Mouse (Mus musculus): ENCODE measurements around the gene Kremen2. TPM values are rescaled to one million over a fixed set of nuclear protein-coding genes. Genes with fewer than 3 reads are reported as not detected.
"Not testable (repeated sequence)": the region's sequence is repeated elsewhere in the genome, so short reads cannot be mapped to it uniquely, and the experiment has no call there.

The Kremen2 gene
- total RNA-seq (2021) = under 1 TPM in 1 of 2 experiments, not detected in 1; 0.36 TPM

DNA sequence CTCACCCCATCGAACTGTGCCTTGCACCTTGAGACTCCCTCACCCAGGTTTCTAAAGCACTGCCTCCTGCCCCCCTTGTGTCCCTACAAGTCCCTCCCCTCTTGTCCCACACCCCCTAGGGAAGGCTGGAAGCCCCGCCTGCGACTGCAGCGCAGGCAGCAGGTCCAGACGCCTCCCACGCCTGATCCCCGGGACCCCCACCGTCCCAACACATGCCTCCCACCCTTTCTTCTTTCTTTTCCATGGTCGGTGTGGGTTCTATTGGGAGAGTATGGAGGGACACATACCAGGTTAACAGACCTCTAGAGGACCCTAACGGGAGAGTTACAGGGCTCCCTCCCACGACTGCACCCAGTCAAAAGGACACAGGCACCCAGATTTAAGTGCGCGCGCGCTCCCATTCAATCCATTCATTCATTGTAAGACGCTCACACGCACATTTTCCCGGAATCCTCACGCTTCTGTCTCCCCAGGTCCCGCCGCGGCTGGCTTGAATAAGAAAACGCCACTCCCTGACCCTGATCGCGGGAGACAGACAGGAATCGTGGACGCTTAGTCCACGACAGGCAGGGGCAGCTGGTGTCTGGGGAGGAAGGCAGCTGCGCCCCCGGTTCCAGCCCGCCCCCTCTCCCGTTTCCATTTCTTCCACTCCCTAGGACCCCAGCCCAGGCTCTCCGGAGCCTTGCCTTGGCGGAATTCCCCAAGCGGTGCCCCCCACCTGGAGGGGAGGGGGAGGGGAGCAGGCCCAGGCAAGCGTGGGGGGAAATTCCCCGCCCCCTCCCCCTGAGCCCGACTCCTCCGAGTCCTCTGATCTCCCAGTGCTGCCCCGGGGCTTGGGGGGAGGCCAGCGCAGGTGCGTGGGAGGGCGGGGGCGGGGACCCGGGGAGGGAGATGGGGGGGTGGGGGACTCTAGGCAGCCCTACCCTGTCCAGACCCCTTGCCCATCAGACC, at the start of gene Kremen2:
Gene Kremen2 (minus strand): TSS at position 533 of the 951 bp plus-strand sequence.
- intact Hi-C loops (cut with DNase I) = no loop called here
- DNase-seq (ENCODE audit: extremely low spot score in 1 of 2, low spot score in 2 of 2) = peak in 1 of 2 experiments; percentile 58

DNA sequence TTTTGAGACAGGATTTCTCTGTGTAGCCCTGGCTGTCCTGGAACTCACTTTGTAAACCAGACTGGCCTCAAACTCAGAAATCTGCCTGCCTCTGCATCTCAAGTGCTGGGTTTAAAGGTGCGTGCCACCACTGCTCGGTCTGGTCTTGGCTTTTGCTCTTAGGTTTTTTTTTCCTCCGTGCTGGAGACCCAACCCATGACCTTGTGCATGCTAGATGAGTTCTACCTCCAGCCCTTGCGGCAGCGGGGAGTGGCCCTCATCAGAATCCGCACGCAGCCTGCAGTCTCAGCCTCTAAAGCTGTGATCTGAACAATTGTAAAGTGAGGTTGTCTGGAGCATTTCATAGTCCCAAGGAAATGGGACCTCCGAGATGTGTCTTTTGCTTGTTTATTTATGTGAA, 49.7 kb upstream of the Kremen2 start:
- intact Hi-C loops (cut with DNase I) = no loop called here
- peak in 1 of 2 experiments; percentile 10 for DNase-seq (ENCODE audit: extremely low spot score in 1 of 2, low spot score in 2 of 2)

DNA sequence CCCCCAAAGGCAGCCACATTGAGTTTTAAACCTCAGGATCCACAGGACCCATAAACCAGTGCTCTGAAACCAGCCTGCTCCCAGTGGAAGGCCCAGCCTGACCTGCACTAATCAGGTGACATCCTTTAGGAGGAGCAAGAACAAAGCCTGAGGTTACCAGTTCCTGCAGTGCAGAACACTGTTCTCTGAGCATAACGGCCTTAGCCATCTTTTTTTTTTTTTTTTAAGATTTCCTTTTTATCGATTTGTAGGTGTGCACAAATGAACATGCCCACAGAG, 45.4 kb upstream of the Kremen2 start:
- no peak for DNase-seq (ENCODE audit: extremely low spot score in 1 of 2, low spot score in 2 of 2)
- intact Hi-C loops (cut with DNase I) = no loop called here

DNA sequence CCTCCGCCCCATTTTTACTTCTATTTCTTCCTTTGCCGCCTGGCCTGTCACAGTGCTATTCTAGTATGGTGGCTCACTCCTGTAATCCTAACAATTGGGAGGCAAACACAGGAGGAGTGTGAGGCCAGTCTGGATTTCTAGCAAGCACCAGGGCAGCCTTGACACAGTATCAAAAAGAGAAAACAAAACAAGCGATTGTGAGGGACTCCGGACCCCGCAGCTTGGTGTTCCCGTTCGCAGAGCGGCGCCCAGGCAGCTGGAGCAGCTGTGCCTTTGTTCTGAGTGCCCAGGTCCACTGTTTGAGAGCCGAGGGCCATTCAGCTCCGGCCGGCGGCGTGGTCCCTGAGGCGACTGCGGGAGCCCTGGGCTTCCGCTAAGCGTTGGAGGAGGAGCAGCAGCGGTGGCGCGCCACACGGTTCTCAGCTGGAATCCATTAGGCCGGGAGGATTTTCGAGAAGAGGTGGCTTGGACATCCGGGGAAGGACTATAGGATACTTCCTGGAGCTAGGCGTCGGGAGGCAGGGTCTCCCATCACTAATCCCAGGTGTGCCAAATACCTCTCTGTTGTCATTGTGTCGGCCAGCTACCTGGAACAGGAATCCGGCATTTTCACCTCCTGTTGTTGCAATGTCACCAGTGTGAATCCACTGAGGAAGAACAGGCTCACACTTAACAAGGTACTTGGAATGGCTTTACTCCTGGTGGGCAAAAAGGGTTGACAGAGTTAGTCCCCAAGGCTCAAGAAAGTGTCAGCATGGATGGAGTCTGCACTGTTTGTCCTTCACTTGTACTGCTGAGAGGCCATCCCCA, 44.8 kb upstream of the Kremen2 start, which contains the start of gene Srrm2:
Gene Srrm2 (plus strand): TSS at position 264 of the 810 bp plus-strand sequence.
- intact Hi-C loops (cut with DNase I) = no loop called here
- peak; percentile 40 to 74 for DNase-seq (ENCODE audit: extremely low spot score in 1 of 2, low spot score in 2 of 2)

DNA sequence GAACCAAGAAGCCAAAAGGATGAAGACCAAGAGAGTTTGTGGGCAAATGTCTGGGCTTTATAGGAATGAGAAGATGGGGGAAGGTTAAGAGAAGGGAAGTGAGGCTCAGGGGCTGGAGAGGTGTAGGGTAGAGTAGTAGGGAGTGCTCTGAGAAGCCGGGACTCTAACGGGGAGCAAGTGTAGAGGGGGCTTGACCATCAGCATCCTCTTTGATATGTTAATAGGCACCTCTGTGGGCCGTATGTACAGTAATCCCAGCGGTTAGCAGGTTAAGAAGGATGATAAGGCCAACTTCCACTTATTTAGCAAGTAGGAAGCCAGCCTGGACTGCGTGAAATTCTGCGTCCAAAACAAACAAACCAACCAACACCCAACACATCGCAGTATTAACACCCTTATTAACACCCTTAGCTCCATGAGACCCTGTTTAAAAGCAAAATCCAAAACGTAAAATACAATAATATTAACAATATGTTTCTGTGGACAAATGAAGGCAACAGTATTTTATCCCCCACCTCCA, 44.2 kb upstream of the Kremen2 start:
- no peak for DNase-seq (ENCODE audit: extremely low spot score in 1 of 2, low spot score in 2 of 2)
- intact Hi-C loops (cut with DNase I) = no loop called here

DNA sequence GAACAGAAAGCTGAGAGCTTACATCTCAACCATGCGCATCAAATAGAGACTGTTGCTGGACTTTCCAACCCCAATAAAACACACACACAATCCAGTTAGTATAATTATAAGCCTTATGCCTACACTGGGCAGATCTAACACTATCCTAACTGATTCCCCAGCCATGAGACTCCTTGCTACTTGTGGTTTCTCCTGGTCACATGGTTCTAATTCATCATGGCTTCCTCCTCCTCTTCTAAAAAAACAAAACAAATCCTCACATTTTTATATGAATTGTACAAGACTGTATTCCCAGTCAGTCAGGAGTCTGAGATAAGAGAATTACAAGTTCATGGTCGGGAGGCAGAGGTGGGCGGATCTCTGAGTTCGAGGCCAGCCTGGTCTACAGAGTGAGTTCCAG, 43.3 kb upstream of the Kremen2 start:
- DNase-seq (ENCODE audit: extremely low spot score in 1 of 2, low spot score in 2 of 2) = no peak
- intact Hi-C loops (cut with DNase I) = no loop called here

DNA sequence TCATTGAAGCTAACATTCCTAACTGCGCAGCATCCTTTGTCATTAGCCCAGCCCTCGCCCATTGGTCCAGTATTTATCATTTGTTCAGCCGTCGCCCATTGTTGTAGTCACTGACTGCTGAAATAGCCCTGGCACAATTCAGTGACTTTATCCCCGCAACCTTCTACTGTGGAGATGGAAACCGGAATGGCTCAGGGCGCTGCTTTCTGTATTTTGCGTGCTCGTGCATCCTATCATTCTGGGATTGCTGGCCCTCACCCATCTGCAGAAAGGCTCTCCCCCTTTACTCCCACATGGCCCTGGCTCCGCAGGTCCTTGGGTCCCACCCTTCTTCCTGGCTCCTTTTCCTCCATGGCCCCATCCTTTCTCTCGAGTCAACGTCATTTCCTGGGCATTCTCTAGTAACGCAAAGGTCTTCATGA, 40.9 kb upstream of the Kremen2 start:
- peak; percentile 42 to 55 for DNase-seq (ENCODE audit: extremely low spot score in 1 of 2, low spot score in 2 of 2)
- intact Hi-C loops (cut with DNase I) = no loop called here

DNA sequence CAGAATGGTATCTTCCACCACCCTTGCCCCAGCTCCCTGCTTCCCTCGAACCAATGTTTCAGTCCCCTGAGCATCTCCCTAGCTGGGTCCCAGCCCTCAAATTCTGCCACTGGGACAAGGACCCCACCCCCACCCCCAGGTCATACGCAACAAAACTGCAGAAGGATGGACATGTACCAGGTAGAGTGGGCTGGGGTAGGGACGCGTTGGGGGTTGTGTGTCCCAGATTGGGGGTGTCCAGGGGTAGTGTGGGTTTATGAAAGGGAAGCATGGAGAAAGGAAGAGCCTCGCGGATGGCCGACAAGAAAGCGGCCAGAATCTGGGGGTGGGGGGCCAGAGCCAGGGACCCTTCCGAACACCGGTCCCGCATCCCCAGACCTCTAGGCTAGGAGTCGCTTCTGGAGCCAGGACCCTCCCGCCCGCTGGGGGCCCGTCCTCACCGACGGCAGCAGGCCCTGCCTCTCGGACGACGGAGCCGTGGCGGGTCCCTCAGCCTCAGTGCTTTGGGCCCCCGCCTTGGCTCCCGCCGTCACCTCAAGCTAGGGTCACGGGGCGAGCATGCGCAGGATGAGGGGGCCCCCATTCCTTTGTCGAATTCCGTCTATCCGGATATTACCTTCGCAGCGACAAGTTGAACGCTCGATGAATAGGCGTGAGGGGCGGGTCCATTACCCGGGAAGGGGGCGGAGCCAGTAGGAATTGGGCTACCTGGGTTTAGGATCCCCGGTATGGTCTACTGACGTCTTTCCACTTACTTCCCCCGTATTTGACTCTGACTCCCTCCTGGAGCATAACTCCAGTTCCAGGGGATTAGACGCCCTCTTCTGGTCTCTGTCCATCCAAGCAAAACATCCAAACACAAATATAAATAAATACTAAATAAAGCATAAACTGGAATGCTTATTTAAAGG, 40.2 kb upstream of the Kremen2 start, which contains the start of gene Flywch2:
Gene Flywch2 (minus strand): TSS at position 521 of the 911 bp plus-strand sequence.
- peak; percentile 87 to 89 for DNase-seq (ENCODE audit: extremely low spot score in 1 of 2, low spot score in 2 of 2)
- intact Hi-C loops (cut with DNase I) = no loop called here

DNA sequence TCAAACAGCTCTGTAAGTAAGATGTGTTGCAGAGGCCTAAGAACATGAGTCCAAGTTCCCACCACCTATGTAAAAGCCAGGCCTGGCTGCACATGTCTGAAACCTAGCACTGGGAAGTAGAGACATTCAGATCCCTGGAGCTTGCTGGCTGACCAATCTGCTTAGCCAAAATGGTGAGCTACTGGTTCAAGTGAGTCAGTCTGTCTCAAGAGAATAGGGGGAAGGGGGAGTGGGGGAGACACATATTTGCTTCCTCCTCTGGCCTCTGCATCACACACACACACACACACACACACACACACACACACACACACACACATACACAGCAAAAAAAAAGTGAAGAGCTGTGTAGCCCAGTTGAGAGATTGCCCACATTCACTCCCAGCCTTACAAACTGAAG, 37.7 kb upstream of the Kremen2 start:
- intact Hi-C loops (cut with DNase I) = no loop called here

DNA sequence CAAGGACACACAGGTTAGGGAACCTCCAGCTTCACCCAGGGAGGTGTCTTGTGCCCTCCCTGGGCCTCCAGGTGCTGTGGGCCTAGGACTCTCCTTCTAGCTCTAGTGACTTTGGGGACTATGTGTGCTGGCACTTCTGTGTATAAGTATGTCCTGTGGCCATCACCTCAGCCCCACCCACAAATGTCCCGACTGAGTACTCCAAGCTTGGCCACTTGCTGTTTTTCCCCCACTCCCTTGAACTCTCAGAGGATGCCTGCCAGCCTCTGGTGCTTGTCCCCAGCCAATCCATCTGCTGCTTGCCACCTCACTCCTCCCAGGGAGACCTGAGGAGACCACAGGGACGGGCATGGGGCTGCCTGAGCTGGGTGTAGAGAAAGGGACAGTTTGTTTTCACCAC, 32.8 kb upstream of the Kremen2 start:
- intact Hi-C loops (cut with DNase I) = loop anchor here (5.0 kb wide), 1 partner anchor 184 kb away; no protein-coding TSS in a partner anchor
- DNase-seq (ENCODE audit: extremely low spot score in 1 of 2, low spot score in 2 of 2) = no peak

More for the DNA sequence above, 37.7 kb upstream of the Kremen2 start:
- no peak for DNase-seq (ENCODE audit: extremely low spot score in 1 of 2, low spot score in 2 of 2)

DNA sequence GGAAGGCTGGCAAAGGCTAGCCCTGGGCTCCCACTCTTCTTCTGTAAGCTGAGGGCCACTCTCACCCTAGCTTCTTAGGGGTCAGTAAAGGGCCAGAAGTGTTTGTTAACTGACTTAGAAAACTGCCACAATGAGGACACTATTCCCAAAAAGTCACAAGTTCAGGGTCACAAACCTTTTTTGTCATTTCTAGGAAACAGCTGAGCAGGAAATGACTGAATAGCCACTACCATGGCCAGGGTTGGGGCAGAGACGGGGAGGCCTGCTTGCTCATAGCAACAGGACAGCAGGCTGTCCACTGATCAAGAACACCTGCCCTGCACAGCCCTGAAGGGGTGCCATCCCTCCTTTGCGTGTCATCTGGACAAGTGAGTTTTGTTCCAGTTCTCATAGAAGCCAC, 31.5 kb upstream of the Kremen2 start:
- intact Hi-C loops (cut with DNase I) = loop anchor here (5.0 kb wide), 1 partner anchor 185 kb away; no protein-coding TSS in a partner anchor
- DNase-seq (ENCODE audit: extremely low spot score in 1 of 2, low spot score in 2 of 2) = no peak

DNA sequence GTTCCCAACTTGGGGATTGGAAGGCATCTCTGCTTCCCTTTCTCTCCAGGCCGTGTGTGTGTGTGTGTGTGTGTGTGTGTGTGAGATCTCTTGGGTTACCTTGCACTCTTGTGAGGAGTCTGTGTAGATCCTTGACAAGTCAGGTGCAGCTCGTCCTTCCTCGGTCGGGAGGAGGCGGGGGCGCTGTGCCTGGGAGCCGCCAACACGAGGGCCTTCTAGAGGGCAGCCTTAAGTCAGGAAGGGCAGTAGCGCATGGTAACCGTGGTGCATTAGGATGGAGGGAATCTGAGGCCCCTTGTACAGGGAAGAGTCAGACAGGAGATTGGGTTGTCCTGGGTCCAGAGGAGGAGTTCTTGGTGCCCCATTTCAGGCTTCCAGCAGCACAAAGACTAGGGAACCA, 30.6 kb upstream of the Kremen2 start:
- DNase-seq (ENCODE audit: extremely low spot score in 1 of 2, low spot score in 2 of 2) = no peak

DNA sequence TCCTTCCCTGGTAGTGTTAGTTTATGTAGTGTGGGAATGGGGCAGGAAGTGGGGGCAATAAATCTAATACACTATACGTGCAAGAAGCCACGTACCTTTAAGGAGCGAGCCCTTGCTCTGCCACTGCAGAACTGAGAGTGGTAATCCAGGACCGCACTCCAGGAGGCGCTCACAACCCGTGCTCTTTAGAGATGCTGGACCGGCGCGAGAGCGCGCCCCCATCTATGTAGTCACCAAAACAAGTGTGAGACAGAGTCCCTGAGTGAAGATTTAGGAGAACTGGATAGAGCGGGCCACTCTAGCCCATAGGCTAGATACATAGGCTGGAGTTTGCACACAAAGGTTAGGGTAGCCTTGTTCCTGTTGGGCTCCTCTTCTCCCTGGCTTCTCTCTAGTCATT, 28.5 kb upstream of the Kremen2 start:
- intact Hi-C loops (cut with DNase I) = loop anchor here (5.0 kb wide), 1 partner anchor 53 kb away; the partner anchor contains the start of gene Elob
- peak; percentile 48 to 87 for DNase-seq (ENCODE audit: extremely low spot score in 1 of 2, low spot score in 2 of 2)

More for the DNA sequence above, 30.6 kb upstream of the Kremen2 start:
- intact Hi-C loops (cut with DNase I) = loop anchor here (5.0 kb wide), 1 partner anchor 186 kb away; no protein-coding TSS in a partner anchor

DNA sequence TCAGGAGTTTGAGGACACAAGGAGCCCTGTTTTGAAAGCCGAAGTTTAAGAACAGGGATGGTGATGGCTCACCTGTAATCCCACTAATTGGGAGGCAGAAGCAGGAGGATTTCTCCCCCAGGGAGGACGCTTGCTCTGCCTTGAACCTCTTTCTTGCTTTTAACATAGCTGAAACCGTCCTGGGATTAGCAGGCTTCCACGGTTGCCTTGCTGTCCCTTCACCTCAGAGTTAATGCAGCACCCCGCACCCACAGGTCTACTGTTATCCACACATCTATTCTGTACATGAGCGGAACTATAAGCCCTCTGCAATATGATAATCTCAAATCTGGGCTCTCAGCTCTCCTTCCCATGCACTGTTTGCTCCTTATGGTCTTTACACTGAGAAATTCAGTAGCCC, 28.0 kb upstream of the Kremen2 start:
- no peak for DNase-seq (ENCODE audit: extremely low spot score in 1 of 2, low spot score in 2 of 2)
- intact Hi-C loops (cut with DNase I) = loop anchor here (5.0 kb wide), 1 partner anchor 54 kb away; the partner anchor contains the start of gene Elob

DNA sequence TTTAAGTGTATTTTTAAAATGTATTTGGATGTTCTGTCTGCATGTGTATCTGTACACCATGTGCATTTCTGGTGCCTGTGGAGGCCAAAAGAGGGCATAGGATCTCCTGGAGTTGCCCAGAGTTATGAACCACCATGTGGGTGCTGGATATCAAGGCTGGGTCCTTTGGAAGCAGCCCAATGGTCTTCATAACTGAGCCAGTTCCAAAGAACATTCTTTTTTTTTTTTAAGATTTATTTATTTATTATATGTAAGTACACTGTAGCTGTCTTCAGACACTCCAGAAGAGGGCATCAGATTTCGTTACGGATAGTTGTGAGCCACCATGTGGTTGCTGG, 26.6 kb upstream of the Kremen2 start:
- intact Hi-C loops (cut with DNase I) = loop anchor here (5.0 kb wide), 1 partner anchor 55 kb away; the partner anchor contains the start of gene Elob

DNA sequence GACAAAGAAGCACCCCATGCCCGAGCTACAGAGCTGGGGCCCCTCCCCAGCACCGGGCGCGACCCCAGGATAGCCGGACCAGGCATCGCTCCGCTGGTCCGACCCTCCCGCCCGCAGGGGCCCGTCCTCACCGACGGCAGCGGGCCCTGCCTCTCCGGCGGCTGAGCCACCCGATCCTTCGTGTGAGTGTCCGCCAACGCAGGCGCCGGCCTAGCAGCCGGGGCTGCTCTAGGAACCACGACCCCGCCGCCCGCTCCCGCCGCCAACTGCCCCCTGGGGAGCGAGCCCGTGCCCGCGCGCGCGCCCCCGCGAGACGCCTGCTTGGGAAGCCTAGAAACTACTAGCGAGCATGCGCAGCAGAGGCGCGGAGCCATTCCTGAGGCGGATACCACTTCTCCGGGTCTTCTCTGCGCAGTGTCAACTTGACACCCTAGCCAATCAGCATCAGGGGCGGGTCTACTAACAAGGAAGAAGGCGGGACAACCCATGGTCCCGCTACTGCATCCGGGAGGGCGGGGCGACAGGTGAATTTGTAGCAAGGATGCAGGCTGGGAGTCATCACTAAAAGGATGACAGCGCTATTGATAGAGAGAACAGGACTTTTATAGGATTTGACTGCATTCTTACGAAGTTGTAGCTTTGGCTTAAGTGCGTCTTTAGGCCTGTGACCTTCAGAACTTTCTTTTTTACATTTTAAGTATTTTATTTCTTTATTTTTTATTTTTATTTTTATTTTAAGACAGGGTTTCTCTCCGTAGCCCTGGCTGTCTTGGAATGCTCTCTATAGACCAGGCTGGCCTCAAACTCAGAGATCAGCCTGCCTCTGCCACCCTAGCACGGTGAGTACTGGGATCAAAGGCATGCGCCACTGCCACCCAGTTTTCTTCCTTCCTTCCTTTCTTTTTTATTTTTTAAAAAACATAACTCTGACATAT, 25.9 kb upstream of the Kremen2 start, which contains the start of gene Flywch1:
Gene Flywch1 (minus strand): TSS at position 319 of the 935 bp plus-strand sequence.
- DNase-seq (ENCODE audit: extremely low spot score in 1 of 2, low spot score in 2 of 2) = peak; percentile 98 to 99
- intact Hi-C loops (cut with DNase I) = loop anchor here (5.0 kb wide), 1 partner anchor 56 kb away; the partner anchor contains the start of gene Elob

More for the DNA sequence above, 26.6 kb upstream of the Kremen2 start:
- DNase-seq (ENCODE audit: extremely low spot score in 1 of 2, low spot score in 2 of 2) = not testable (repeated sequence)

DNA sequence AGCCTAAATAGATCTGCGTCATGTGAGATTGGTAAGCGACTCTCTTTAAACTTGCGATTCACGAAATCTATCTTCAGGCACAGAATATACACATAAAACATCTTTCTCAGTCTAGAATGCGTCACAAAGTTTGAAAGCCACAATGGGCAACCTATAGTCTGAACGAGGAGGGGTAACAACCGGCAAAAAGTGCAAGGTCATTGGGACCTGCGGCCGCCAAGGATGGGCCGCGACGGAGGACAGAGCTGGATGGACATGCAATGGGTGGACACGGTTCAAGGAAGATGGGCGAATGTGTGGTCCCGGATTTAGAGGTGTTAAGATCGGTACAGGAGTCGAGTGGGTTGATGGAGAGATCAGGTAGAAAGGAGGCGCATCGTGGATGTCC, 25.3 kb upstream of the Kremen2 start:
- DNase-seq (ENCODE audit: extremely low spot score in 1 of 2, low spot score in 2 of 2) = no peak
- intact Hi-C loops (cut with DNase I) = loop anchor here (5.0 kb wide), 1 partner anchor 56 kb away; the partner anchor contains the start of gene Elob
